ENCODE assay signal across 7 mouse cellular contexts in genomic region chr16:32499430-32500037, GRCm38 (mm10). TPM values are rescaled to one million over a fixed set of nuclear protein-coding genes. Genes with fewer than 3 reads are reported as not detected.
DNase-seq lines count a peak whose midpoint lies in the region; ATAC-seq and TF ChIP-seq lines count a peak whose summit lies in the region.

No protein-coding gene starts in this region.

- H3K4me1 ChIP-seq in intestine, embryonic 16.5 days (ENCODE audit: control insufficient read depth, insufficient read depth, low read length), result peaks cover 12% of the 10 kb centered on the region
- H3K4me1 ChIP-seq in midbrain, embryonic 12.5 days, result peaks cover 7% of the 10 kb centered on the region; the same call in 1 of the 2 replicates
- H3K4me1 ChIP-seq in small intestine, adult 2 months (ENCODE audit: control insufficient read depth, insufficient read depth, insufficient read length, low read length), result peaks cover 4% of the 10 kb centered on the region; the same call in 1 of the 2 replicates

- no peaks in the 10 kb centered on the region for H3K27me3 ChIP-seq in intestine, embryonic 16.5 days (replicated peaks; ENCODE audit: control insufficient read depth, insufficient read depth, low read length)
- peaks cover 13% of the 10 kb centered on the region for H3K27me3 ChIP-seq in midbrain, embryonic 12.5 days
- H3K27me3 ChIP-seq in small intestine, adult 2 months (ENCODE audit: control insufficient read depth, insufficient read depth, low read length), result no peaks in the 10 kb centered on the region

- no peaks in the 10 kb centered on the region for H3K36me3 ChIP-seq in intestine, embryonic 16.5 days (ENCODE audit: control insufficient read depth, insufficient read depth, low read length)
- no peaks in the 10 kb centered on the region for H3K36me3 ChIP-seq in midbrain, embryonic 12.5 days
- H3K36me3 ChIP-seq in small intestine, adult 2 months (ENCODE audit: control insufficient read depth, insufficient read depth, low read length), result no peaks in the 10 kb centered on the region

- TF ChIP-seq POLR2A in small intestine, adult 2 months (IDR thresholded peaks at IDR 0.05; ENCODE audit: low read depth, low read length), result no peak

- WGBS in intestine, embryonic 16.5 days, result 8% methylated on average over 22 of the region's 22 CpGs
- WGBS in midbrain, embryonic 12.5 days, result 11% methylated on average over 22 of the region's 22 CpGs
- WGBS in small intestine, adult 2 months, result 10% methylated on average over 22 of the region's 22 CpGs

- ATAC-seq in intestine, embryonic 16.5 days, result peak; percentile 91
- peak; percentile 92 for ATAC-seq in midbrain, embryonic 12.5 days (ENCODE audit: low FRiP score, low read depth)

- peak overlapping the region; percentile 60 for H3K4me2 ChIP-seq in intestine, embryonic 16.5 days (ENCODE audit: low read depth, low read length)
- peak overlapping the region; percentile 55 for H3K4me2 ChIP-seq in midbrain, embryonic 12.5 days (replicated peaks)

- intact Hi-C loops in left cerebral cortex, postnatal 4 days (cut with DNase I), result no loop called here

- peak; percentile 84 for DNase-seq in adipocyte (ENCODE audit: low spot score)
- DNase-seq in embryo, embryonic 10 days (ENCODE audit: low spot score), result peak; percentile 95
- peak; percentile 66 for DNase-seq in gastrocnemius, postnatal 25 days
- DNase-seq in left cerebral cortex, postnatal 4 days, result peak; percentile 91

- no peak overlapping the region for H3K27ac ChIP-seq in intestine, embryonic 16.5 days (ENCODE audit: low read length)
- no peak overlapping the region for H3K27ac ChIP-seq in midbrain, embryonic 12.5 days (replicated peaks)
- no peak overlapping the region for H3K27ac ChIP-seq in small intestine, adult 2 months (ENCODE audit: insufficient read depth, low read depth, low read length)

- H3K9me3 ChIP-seq in intestine, embryonic 16.5 days (ENCODE audit: control insufficient read depth, low read length), result no peaks in the 10 kb centered on the region
- no peaks in the 10 kb centered on the region for H3K9me3 ChIP-seq in midbrain, embryonic 12.5 days

- H3K9ac ChIP-seq in intestine, embryonic 16.5 days (ENCODE audit: low read depth, low read length), result peak overlapping the region; percentile 60
- H3K9ac ChIP-seq in midbrain, embryonic 12.5 days (replicated peaks), result peak overlapping the region; percentile 53; the same call in 1 of the 2 replicates

- TF ChIP-seq CTCF in small intestine, adult 2 months (IDR thresholded peaks at IDR 0.05; ENCODE audit: extremely low read depth, insufficient read length, insufficient replicate concordance, low read depth, low read length), result peak; percentile 97

- H3K4me3 ChIP-seq in intestine, embryonic 16.5 days (ENCODE audit: low read length), result peak overlapping the region; percentile 33
- peak overlapping the region; percentile 38 for H3K4me3 ChIP-seq in midbrain, embryonic 12.5 days
- 0 out of 2 replicates have a peak overlapping the region, but pooled peaks have one; percentile 7 for H3K4me3 ChIP-seq in small intestine, adult 2 months (ENCODE audit: low read depth, low read length)

RNA-seq across cellular contexts. Expression of gene Zdhhc19, which starts 3.5 kb away (rescaled TPM):
- not detected for total RNA-seq in gastrocnemius, postnatal 25 days (2021)
- 2.1 and 3.0 TPM in 2 replicates for polyA plus RNA-seq in intestine, embryonic 16.5 days (2015; fragmentation: Nextera tagmentation; extraction: Ambion mirVana)
- total RNA-seq in left cerebral cortex, postnatal 4 days (2021), result not detected
- not detected in 2 replicates for polyA plus RNA-seq in midbrain, embryonic 12.5 days (2016; fragmentation: Nextera tagmentation; extraction: Ambion mirVana)
- polyA plus RNA-seq in small intestine, adult 2 months (2012; rRNA removed), result 0.18 and 0.42 TPM in 2 replicates

RNA-seq across cellular contexts. Expression of gene Slc51a, which starts 11.9 kb away (rescaled TPM):
- total RNA-seq in gastrocnemius, postnatal 25 days (2021), result not detected
- polyA plus RNA-seq in intestine, embryonic 16.5 days (2015; fragmentation: Nextera tagmentation; extraction: Ambion mirVana), result 157 and 177 TPM in 2 replicates
- not detected for total RNA-seq in left cerebral cortex, postnatal 4 days (2021)
- 0.18 and 0.24 TPM in 2 replicates for polyA plus RNA-seq in midbrain, embryonic 12.5 days (2016; fragmentation: Nextera tagmentation; extraction: Ambion mirVana)
- 102 and 424 TPM in 2 replicates for polyA plus RNA-seq in small intestine, adult 2 months (2012; rRNA removed)

Comparison
In these comparisons a context has a peak if more than half of its experiments do, and no peak if none do; other contexts are left out.
1. RNA of gene Slc51a, which starts 11.9 kb away (polyA plus RNA-seq): 102 to 424 TPM in small intestine, adult 2 months and 157 to 177 TPM in intestine, embryonic 16.5 days; 0.18 to 0.24 TPM in midbrain, embryonic 12.5 days; every median in the first group is over 10 times any median in the second.
2. Peak in every context shown above with its lines, with median percentiles within 50 percentile points of each other: DNase-seq and H3K4me3 ChIP-seq.